25 mouse cellular contexts compared by ENCODE assay signal in genomic region chr12:111356216-111356615, GRCm38 (mm10). TPM values are rescaled to one million over a fixed set of nuclear protein-coding genes. Genes with fewer than 3 reads are reported as not detected.
DNase-seq lines count a peak whose midpoint lies in the region; ATAC-seq lines count a peak whose summit lies in the region.
"Had no signal": no experiment of that assay in that cellular context is flagged by ENCODE, and none has a peak within 500 bp of the region (broad histone marks: within the 10 kb centered on the region; RNA-seq: fewer than 3 reads in every experiment).

No protein-coding gene starts in this region.

- H3K4me2 ChIP-seq in midbrain, embryonic 11.5 days = no peak overlapping the region
- H3K4me2 ChIP-seq: forebrain, embryonic 13.5 days; heart, embryonic 12.5 days; liver, embryonic 13.5 days; midbrain, embryonic 12.5 days; neural tube, embryonic 15.5 days had no signal

- no peaks in the 10 kb centered on the region for H3K27me3 ChIP-seq in midbrain, embryonic 11.5 days (ENCODE audit: control insufficient read depth, insufficient read depth, low read length)
- H3K27me3 ChIP-seq: forebrain, embryonic 13.5 days; heart, embryonic 12.5 days; liver, embryonic 13.5 days; midbrain, embryonic 12.5 days; neural tube, embryonic 15.5 days had no signal

- no peaks in the 10 kb centered on the region for H3K9me3 ChIP-seq in midbrain, embryonic 11.5 days (ENCODE audit: control insufficient read depth, low read length)
- H3K9me3 ChIP-seq: forebrain, embryonic 13.5 days; heart, embryonic 12.5 days; hindbrain, embryonic 10.5 days; liver, embryonic 13.5 days; midbrain, embryonic 12.5 days; neural tube, embryonic 15.5 days had no signal

- no peaks in the 10 kb centered on the region for H3K36me3 ChIP-seq in midbrain, embryonic 11.5 days (ENCODE audit: control insufficient read depth, insufficient read depth, low read length)
- H3K36me3 ChIP-seq: heart, embryonic 12.5 days; liver, embryonic 13.5 days; neural tube, embryonic 15.5 days had no signal

- peaks cover 11% of the 10 kb centered on the region for H3K4me1 ChIP-seq in midbrain, embryonic 11.5 days (ENCODE audit: control insufficient read depth, insufficient read depth, low read length)

- no peak for ATAC-seq in midbrain, embryonic 11.5 days (ENCODE audit: low FRiP score)
- ATAC-seq: activated CD4-positive, CD25-positive, alpha-beta regulatory T cell, adult 4 months; forebrain, embryonic 13.5 days; hindbrain, postnatal 0 days; intestine, embryonic 16.5 days had no signal

- no peak overlapping the region for H3K9ac ChIP-seq in midbrain, embryonic 11.5 days (ENCODE audit: low read length)
- H3K9ac ChIP-seq: forebrain, embryonic 13.5 days; heart, embryonic 12.5 days; liver, embryonic 13.5 days; midbrain, embryonic 12.5 days; neural tube, embryonic 15.5 days had no signal

- no peak overlapping the region for H3K27ac ChIP-seq in midbrain, embryonic 11.5 days (ENCODE audit: low read depth, low read length)
- H3K27ac ChIP-seq: forebrain, embryonic 13.5 days; hindbrain, embryonic 10.5 days; hindbrain, postnatal 0 days; liver, embryonic 13.5 days; midbrain, embryonic 12.5 days; neural tube, embryonic 15.5 days; stomach, postnatal 0 days had no signal

- WGBS in midbrain, embryonic 11.5 days = 92% methylated on average over 8 of the region's 8 CpGs

- DNase-seq in cerebellum, adult 11-12 months = peak; percentile 57
- DNase-seq in cerebellum, adult 9-10 months = no peak
- DNase-seq in kidney, postnatal 14 days = peak; percentile 40
- DNase-seq in kidney, adult 9 months = no peak
- DNase-seq in brain, adult 2 months (ENCODE audit: low read depth, low spot score) = peak; percentile 61
- peak; percentile 61 to 72 for DNase-seq in cerebellum, postnatal 10 days
- DNase-seq in midbrain, embryonic 11.5 days (ENCODE audit: low spot score, missing footprints) = no peak
- DNase-seq: gastrocnemius, postnatal 10 days; heart, adult 11 months; heart, postnatal 10 days; liver, embryonic 13.5 days; lung, adult 2 months; lung, postnatal 14 days; right cerebral cortex, postnatal 14 days; thymus, adult 2 months had no signal

- H3K4me3 ChIP-seq in midbrain, embryonic 11.5 days (ENCODE audit: low read depth, low read length) = no peak overlapping the region
- H3K4me3 ChIP-seq: forebrain, embryonic 13.5 days; heart, embryonic 12.5 days; hindbrain, embryonic 10.5 days; liver, embryonic 13.5 days; midbrain, embryonic 12.5 days; neural tube, embryonic 15.5 days had no signal

RNA-seq across cellular contexts. Expression of gene Cdc42bpb, which starts 21.3 kb away (rescaled TPM):
- polyA plus RNA-seq in midbrain, embryonic 11.5 days (2014; fragmentation: Nextera tagmentation; extraction: Ambion mirVana) = 28.1 and 28.2 TPM in 2 replicates

RNA-seq across cellular contexts. Expression of gene Lbhd2, which starts 50.4 kb away (rescaled TPM):
- not detected in 2 replicates for polyA plus RNA-seq in midbrain, embryonic 11.5 days (2014; fragmentation: Nextera tagmentation; extraction: Ambion mirVana)
- polyA plus RNA-seq: activated CD4-positive, CD25-positive, alpha-beta regulatory T cell, adult 4 months; C2C12; heart, embryonic 12.5 days; liver, embryonic 13.5 days; lung, adult 2 months had no signal

Comparison
In these comparisons a context has a peak if more than half of its experiments do, and no peak if none do; other contexts are left out.
1. DNase-seq: peak in cerebellum, adult 11-12 months (single experiment), kidney, postnatal 14 days (single experiment), brain, adult 2 months (single experiment) and cerebellum, postnatal 10 days (2 of 2); none in cerebellum, adult 9-10 months (single experiment), kidney, adult 9 months (single experiment) and midbrain, embryonic 11.5 days (single experiment).